ENCODE assay signal across 9 mouse cellular contexts in genomic region chr6:87962457-87962856, GRCm38 (mm10). TPM values are rescaled to one million over a fixed set of nuclear protein-coding genes. Genes with fewer than 3 reads are reported as not detected.
DNase-seq lines count a peak whose midpoint lies in the region; TF ChIP-seq lines count a peak whose summit lies in the region.
"Not testable (repeated sequence)": the region's sequence is repeated elsewhere in the genome, so short reads cannot be mapped to it uniquely, and the experiment has no call there.
"Had no signal": no experiment of that assay in that cellular context is flagged by ENCODE, and none has a peak within 500 bp of the region (broad histone marks: within the 10 kb centered on the region; RNA-seq: fewer than 3 reads in every experiment).

No protein-coding gene starts in this region.

- not testable (repeated sequence) for H3K4me2 ChIP-seq in CH12.LX (ENCODE audit: insufficient read depth, low read depth, poor library complexity, severe bottlenecking)

- H3K79me2 ChIP-seq in CH12.LX (replicated peaks; ENCODE audit: control insufficient read depth, extremely low read depth, insufficient read depth, poor library complexity, severe bottlenecking); MEL (ENCODE audit: control insufficient read depth, insufficient read depth, low read length, poor library complexity): not testable (repeated sequence)

- TF ChIP-seq EP300 in CH12.LX (IDR thresholded peaks at IDR 0.05; ENCODE audit: low read length); MEL (IDR thresholded peaks at IDR 0.05; ENCODE audit: low read depth in 1 of 2, low read length in 2 of 2): not testable (repeated sequence)

- DNase-seq in 3134 (ENCODE audit: extremely low read depth, insufficient read length, low spot score): peak; percentile 46
- DNase-seq in CH12.LX (ENCODE audit: extremely low read depth): not testable (repeated sequence)
- DNase-seq in MEL (ENCODE audit: low read depth, low spot score): peak; percentile 47
- DNase-seq in R1 (ENCODE audit: low read depth, low spot score): peak; percentile 84
- peak; percentile 70 for DNase-seq in heart, adult 11 months
- DNase-seq in retina, postnatal 1 day: peak; percentile 13

- not testable (repeated sequence) for H3K27me3 ChIP-seq in CH12.LX (replicated peaks); MEL (ENCODE audit: control insufficient read depth in 1 of 2, insufficient read depth in 2 of 2, low read length in 2 of 2)

- TF ChIP-seq RAD21 in CH12.LX (IDR thresholded peaks at IDR 0.05; ENCODE audit: low read depth, low read length); MEL (IDR thresholded peaks at IDR 0.05; ENCODE audit: low read depth, low read length): not testable (repeated sequence)

- H3K9me3 ChIP-seq in CH12.LX (replicated peaks; ENCODE audit: low read length): peaks cover 17% of the 10 kb centered on the region
- H3K9me3 ChIP-seq in MEL (replicated peaks; ENCODE audit: insufficient read depth, low read length): not testable (repeated sequence)

- H3K4me1 ChIP-seq in CH12.LX (ENCODE audit: control insufficient read depth in 1 of 2, insufficient read depth in 2 of 2); MEL (ENCODE audit: control insufficient read depth in 1 of 2, insufficient read depth in 2 of 2, low read length in 2 of 2): not testable (repeated sequence)

- H3K9ac ChIP-seq in CH12.LX (ENCODE audit: insufficient read depth, low read depth); MEL (ENCODE audit: control insufficient read depth, low read depth, low read length, poor library complexity, severe bottlenecking): not testable (repeated sequence)

- not testable (repeated sequence) for TF ChIP-seq POLR2A in CH12.LX (IDR thresholded peaks at IDR 0.05; ENCODE audit: low read depth, low read length); MEL (IDR thresholded peaks at IDR 0.05; ENCODE audit: control insufficient read depth in 1 of 2, insufficient read depth in 1 of 2, low read depth in 1 of 2, low read length in 2 of 2, poor library complexity in 1 of 2)

- H3K4me3 ChIP-seq in CH12.LX (replicated peaks in 1 of 3; ENCODE audit: low read depth in 2 of 3, low read length in 2 of 3, poor library complexity in 1 of 3); MEL (ENCODE audit: control insufficient read depth in 1 of 2, insufficient read depth in 1 of 2, low read depth in 2 of 2, low read length in 2 of 2): not testable (repeated sequence)

- not testable (repeated sequence) for H3K36me3 ChIP-seq in CH12.LX (replicated peaks in 1 of 2; ENCODE audit: control insufficient read depth in 1 of 2, insufficient read depth in 1 of 2, low read length in 1 of 2); MEL (ENCODE audit: control insufficient read depth in 1 of 2, insufficient read depth in 2 of 2, low read length in 2 of 2)

- in situ Hi-C loops in CH12.LX (cut with MboI; ENCODE audit: low pct_ligation_motif_present, low pct_unique_long_range_greater_than_20kb, low sequenced_read_pairs): not testable (repeated sequence)

- not testable (repeated sequence) for TF ChIP-seq CTCF in CH12.LX (conservative IDR thresholded peaks at IDR 0.05 in 1 of 2, IDR thresholded peaks at IDR 0.05 in 1 of 2; ENCODE audit: low read depth in 2 of 2, low read length in 2 of 2); MEL (IDR thresholded peaks at IDR 0.05 in 2 of 3, conservative IDR thresholded peaks at IDR 0.05 in 1 of 3; ENCODE audit: control insufficient read depth in 1 of 3, insufficient read depth in 1 of 3, low read depth in 2 of 3, low read length in 3 of 3, poor library complexity in 1 of 3, severe bottlenecking in 1 of 3)

- H3K27ac ChIP-seq in CH12.LX (ENCODE audit: insufficient read depth, low read depth); MEL (ENCODE audit: control insufficient read depth, low read depth, low read length): not testable (repeated sequence)

- dilution Hi-C loops in CH12.LX (cut with MboI; ENCODE audit: extremely low pct_ligation_motif_present, extremely low pct_unique_long_range_greater_than_20kb, low sequenced_read_pairs): not testable (repeated sequence)

TF ChIP-seq in CH12.LX, 34 proteins besides CTCF, POLR2A, EP300 and RAD21:
- TF ChIP-seq NRF1 (IDR thresholded peaks at IDR 0.05; ENCODE audit: low read depth, low read length): peak; percentile 53

TF ChIP-seq in MEL, 35 proteins besides CTCF, POLR2A, EP300 and RAD21:
- peak; percentile 65; the same call in 1 of the 2 replicates for TF ChIP-seq NRF1 (IDR thresholded peaks at IDR 0.05; ENCODE audit: insufficient read depth, low read depth, low read length, poor library complexity, severe bottlenecking)

RNA-seq across cellular contexts. Expression of gene H1fx, which starts 19.0 kb away (rescaled TPM):
- total RNA-seq in CH12.LX (2012; rRNA removed) (0.08 TPM in 1 of 2 replicates, not detected in the other), CH12.LX (2014; rRNA removed) (not detected in 2 replicates), MEL (2012; rRNA removed) (not detected in 2 replicates)
- polyA plus RNA-seq in CH12.LX (2012; ENCODE audit: insufficient read length, low read depth) (not detected in 2 replicates), MEL (2012; ENCODE audit: insufficient read depth in 1 of 2, insufficient read length in 2 of 2, low read depth in 1 of 2, low replicate concordance in 2 of 2, missing spikeins in 1 of 2) (not detected)
- total RNA-seq: G1E had no signal
- polyA plus RNA-seq: activated CD4-positive, CD25-positive, alpha-beta regulatory T cell, adult 4 months; CD4-positive, CD25-positive, alpha-beta regulatory T cell, adult 4 months; G1E had no signal

RNA-seq across cellular contexts. Expression of gene Hmces, which starts 48.7 kb away (rescaled TPM):
- 8.4 and 11.8 TPM in 2 replicates for total RNA-seq in CH12.LX (2012; rRNA removed)
- 0.31 and 0.73 TPM in 2 replicates for total RNA-seq in CH12.LX (2014; rRNA removed)
- 0.99 and 1.4 TPM in 2 replicates for polyA plus RNA-seq in CH12.LX (2012; ENCODE audit: insufficient read length, low read depth)
- 26.3 and 26.8 TPM in 2 replicates for total RNA-seq in MEL (2012; rRNA removed)
- 10 to 100 TPM in 1 of 2 experiments, not detected in 1; 23.6 TPM for polyA plus RNA-seq in MEL (2012; ENCODE audit: insufficient read depth in 1 of 2, insufficient read length in 2 of 2, low read depth in 1 of 2, low replicate concordance in 2 of 2, missing spikeins in 1 of 2)
